Mouse (Mus musculus) MEL (cell line): ENCODE measurements at regions not wholly inside any gene's neighbourhood (a gene's known extent, or its start where the extent isn't known, plus 50 kb on each side); places are given as distances from the start of the nearest gene placed in this dataset.
A peak's percentile ranks its signal among the peaks of the same experiment; 100 is the strongest.

Experiments used
- CTCF ChIP-seq, 3 experiments: IDR thresholded peaks in 2 of 3; conservative IDR thresholded peaks in 1 of 3; 2 replicates each; pipeline ENCODE4 v1.5.1; 2011 to 2012; ENCODE audit warnings: low read length in 3 of 3, low read depth in 2 of 3, mild to moderate bottlenecking in 2 of 3, improper control_type of control experiment in 1 of 3, inconsistent platforms in 1 of 3, mixed read lengths in 1 of 3, moderate library complexity in 1 of 3; ENCODE audit not compliant: control insufficient read depth in 1 of 3, insufficient read depth in 1 of 3, poor library complexity in 1 of 3, severe bottlenecking in 1 of 3
- E2F4 ChIP-seq: IDR thresholded peaks from 2 replicates; pipeline ENCODE4 v1.6.1; 2011; ENCODE audit warnings: low read depth, low read length, improper control_type of control experiment, borderline replicate concordance
- ELF1 ChIP-seq: IDR thresholded peaks from 2 replicates; pipeline ENCODE4 v1.6.1; 2014; ENCODE audit warnings: low read depth, mild to moderate bottlenecking, inconsistent platforms, low read length, improper control_type of control experiment, moderate library complexity
- EP300 ChIP-seq, 2 experiments: IDR thresholded peaks; 2 replicates each; pipeline ENCODE4 v1.6.1; 2011; ENCODE audit warnings: improper control_type of control experiment in 2 of 2, low read length in 2 of 2, low read depth in 1 of 2, mild to moderate bottlenecking in 1 of 2
- ETS1 ChIP-seq: IDR thresholded peaks from 2 replicates; pipeline ENCODE4 v1.6.1; 2012; ENCODE audit warnings: low read depth, mild to moderate bottlenecking, inconsistent platforms, low read length, improper control_type of control experiment, moderate library complexity
- MAFK ChIP-seq: IDR thresholded peaks from 2 replicates; pipeline ENCODE4 v1.6.1; 2011; ENCODE audit warnings: low read depth, mild to moderate bottlenecking, low read length, improper control_type of control experiment, borderline replicate concordance
- MEF2A ChIP-seq: IDR thresholded peaks from 2 replicates; pipeline ENCODE4 v1.6.1; 2014; ENCODE audit warnings: low read depth, mild to moderate bottlenecking, inconsistent platforms, low read length, improper control_type of control experiment; ENCODE audit not compliant: poor library complexity, insufficient replicate concordance, severe bottlenecking; ENCODE audit errors: extremely low read depth
- MYB ChIP-seq: IDR thresholded peaks from 2 replicates; pipeline ENCODE4 v1.6.1; 2011; ENCODE audit warnings: mild to moderate bottlenecking, low read depth, low read length, improper control_type of control experiment
- NRF1 ChIP-seq: IDR thresholded peaks from 2 replicates; pipeline ENCODE4 v1.6.1; 2014; ENCODE audit warnings: low read depth, mild to moderate bottlenecking, inconsistent platforms, low read length, improper control_type of control experiment, moderate library complexity; ENCODE audit not compliant: poor library complexity, insufficient read depth, severe bottlenecking
- POLR2A ChIP-seq, 2 experiments: IDR thresholded peaks; 2 replicates each; pipeline ENCODE4 v1.6.1; 2011 to 2012; ENCODE audit warnings: low read length in 2 of 2, mild to moderate bottlenecking in 2 of 2, control low read depth in 1 of 2, improper control_type of control experiment in 1 of 2, low read depth in 1 of 2, moderate library complexity in 1 of 2; ENCODE audit not compliant: control insufficient read depth in 1 of 2, insufficient read depth in 1 of 2, poor library complexity in 1 of 2
- POLR2AphosphoS5 ChIP-seq: IDR thresholded peaks from 2 replicates; pipeline ENCODE4 v1.6.1; 2012; ENCODE audit warnings: low read depth, borderline replicate concordance, mild to moderate bottlenecking, inconsistent platforms, low read length, moderate library complexity, mixed read lengths
- SIN3A ChIP-seq: IDR thresholded peaks from 2 replicates; pipeline ENCODE4 v1.6.1; 2012; ENCODE audit warnings: low read length, improper control_type of control experiment, inconsistent platforms
- TAL1 ChIP-seq: IDR thresholded peaks from 2 replicates; pipeline ENCODE4 v1.6.1; 2012; ENCODE audit warnings: mild to moderate bottlenecking, inconsistent platforms, low read length, moderate library complexity, mixed read lengths
- USF1 ChIP-seq: IDR thresholded peaks from 2 replicates; pipeline ENCODE4 v1.6.1; 2014; ENCODE audit warnings: low read depth, mild to moderate bottlenecking, inconsistent platforms, low read length, improper control_type of control experiment, moderate library complexity

- no peak for TF ChIP-seq POLR2A (IDR thresholded peaks at IDR 0.05; ENCODE audit: control insufficient read depth in 1 of 2, insufficient read depth in 1 of 2, low read depth in 1 of 2, low read length in 2 of 2, poor library complexity in 1 of 2)
- TF ChIP-seq EP300 (IDR thresholded peaks at IDR 0.05; ENCODE audit: low read depth in 1 of 2, low read length in 2 of 2) = no peak
- no peak for TF ChIP-seq CTCF (IDR thresholded peaks at IDR 0.05 in 2 of 3, conservative IDR thresholded peaks at IDR 0.05 in 1 of 3; ENCODE audit: control insufficient read depth in 1 of 3, insufficient read depth in 1 of 3, low read depth in 2 of 3, low read length in 3 of 3, poor library complexity in 1 of 3, severe bottlenecking in 1 of 3)
- TF ChIP-seq USF1 = no peak
- no peak for TF ChIP-seq NRF1
- TF ChIP-seq MYB = no peak
- no peak for TF ChIP-seq TAL1
- no peak for TF ChIP-seq SIN3A
- TF ChIP-seq MAFK = no peak
- TF ChIP-seq E2F4 = no peak
- no peak for TF ChIP-seq ELF1
- TF ChIP-seq POLR2AphosphoS5 = no peak
- TF ChIP-seq ETS1 = no peak
- TF ChIP-seq MEF2A = peak; percentile 84; the same call in 1 of the 2 replicates
Measured at GRCm38 (mm10) chr8:11094516-11094915, 86.3 kb upstream of the Irs2 start.
